Mouse (Mus musculus): Measurements from ENCODE around the gene Plekha7.

GRCm38 (mm10) chr7:116333713-116334668 is 25.8 kb upstream of the Plekha7 start, which contains the start of gene Rps13:
- TF ChIP-seq POLR2A (IDR thresholded peaks at IDR 0.05; ENCODE audit: control insufficient read depth, extremely low read depth, insufficient read depth, low read length, poor library complexity) (peak; percentile 94; the same call in 1 of the 2 replicates), CTCF (IDR thresholded peaks at IDR 0.05; ENCODE audit: borderline replicate concordance, control insufficient read depth, extremely low read depth, insufficient read depth, low read length, poor library complexity) (peak; percentile 26; the same call in 1 of the 2 replicates)

All from thymus, adult 2 months (tissue).